8 mouse cellular contexts compared by ENCODE assay signal in the genomic region with DNA sequence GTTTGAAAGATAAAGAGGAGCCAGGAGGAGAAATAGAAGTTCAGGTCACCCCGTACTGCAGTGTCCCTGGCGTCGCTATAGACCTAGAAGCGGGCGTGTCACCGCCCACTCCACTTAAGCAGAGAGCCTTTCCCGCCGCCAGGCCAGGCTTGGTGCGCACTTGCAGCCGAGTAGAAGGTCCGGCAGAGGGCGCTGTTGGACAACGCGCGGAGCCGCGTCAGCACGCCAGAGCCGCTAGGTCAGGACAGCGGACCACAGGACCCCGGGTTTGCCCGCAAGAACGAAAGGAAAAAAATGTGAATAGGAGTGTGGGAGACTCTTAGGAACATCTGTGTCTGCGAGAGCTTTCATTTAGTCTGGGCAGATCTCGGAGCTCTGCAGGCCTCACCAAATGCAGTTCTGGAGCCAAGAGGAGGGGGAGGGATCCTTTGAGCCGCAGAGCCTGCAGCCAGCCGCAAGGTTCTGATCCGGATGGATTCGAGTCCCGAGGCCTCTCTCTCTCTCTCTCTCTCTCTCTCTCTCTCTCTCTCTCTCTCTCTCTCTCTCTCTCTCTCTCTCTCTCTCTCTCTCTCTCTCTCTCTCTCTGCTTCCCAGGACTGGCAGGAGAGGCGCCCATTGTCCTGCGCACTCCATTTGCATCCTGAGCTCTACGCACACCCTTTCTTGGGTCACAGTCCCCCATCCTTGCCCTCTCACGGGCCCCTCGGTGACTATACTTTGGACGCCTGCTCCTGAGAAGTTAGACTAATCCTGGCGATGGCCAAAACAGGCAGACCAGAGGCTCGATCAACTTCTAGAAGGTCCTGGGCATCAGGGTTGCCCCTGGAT. TPM values are rescaled to one million over a fixed set of nuclear protein-coding genes. Genes with fewer than 3 reads are reported as not detected.
DNase-seq lines count a peak whose midpoint lies in the region; ATAC-seq and TF ChIP-seq lines count a peak whose summit lies in the region.

No protein-coding gene starts in this region.

- DNase-seq in G1E (ENCODE audit: low spot score) = peak; percentile 63
- DNase-seq in cerebellum, adult 11-12 months = peak; percentile 90
- DNase-seq in layer of hippocampus, adult 9-11 months = peak; percentile 81
- DNase-seq in lung, postnatal 14 days = peak; percentile 92
- DNase-seq in retina, adult 2 months (ENCODE audit: low read depth, low spot score) = peak; percentile 65
- DNase-seq in thymus, postnatal 36 days = peak; percentile 77 to 81

- peaks cover 7% of the 10 kb centered on the region for H3K4me1 ChIP-seq in G1E (ENCODE audit: insufficient read depth, low read depth, low read length)
- peaks cover 26% of the 10 kb centered on the region for H3K4me1 ChIP-seq in forebrain, embryonic 16.5 days (replicated peaks; ENCODE audit: control insufficient read depth, insufficient read depth, low read length)

- ATAC-seq in G1E (ENCODE audit: extremely low read depth, insufficient number of reproducible peaks, low FRiP score, poor library complexity, severe bottlenecking) = peak; percentile 49
- peak; percentile 62 for ATAC-seq in forebrain, embryonic 16.5 days
- ATAC-seq in hematopoietic stem cell, adult 5-6 weeks (replicated peaks in 1 of 2; ENCODE audit: insufficient read depth in 1 of 2, low FRiP score in 2 of 2, low TSS enrichment in 1 of 2, low read depth in 1 of 2, poor library complexity in 2 of 2, severe bottlenecking in 2 of 2) = peak; percentile 90

- no peaks in the 10 kb centered on the region for H3K9me3 ChIP-seq in G1E (replicated peaks)
- no peaks in the 10 kb centered on the region for H3K9me3 ChIP-seq in forebrain, embryonic 16.5 days (ENCODE audit: control insufficient read depth, low read length)

- H3K27me3 ChIP-seq in G1E (ENCODE audit: insufficient read depth, low read length) = peaks cover 49% of the 10 kb centered on the region
- no peaks in the 10 kb centered on the region for H3K27me3 ChIP-seq in forebrain, embryonic 16.5 days (replicated peaks; ENCODE audit: control insufficient read depth, insufficient read depth, low read length)

- H3K9ac ChIP-seq in forebrain, embryonic 16.5 days (replicated peaks; ENCODE audit: low read depth, low read length) = peak overlapping the region; percentile 69

- H3K4me3 ChIP-seq in G1E (ENCODE audit: low read depth, low read length) = peak overlapping the region; percentile 40; the same call in 1 of the 2 replicates
- peak overlapping the region; percentile 46 for H3K4me3 ChIP-seq in forebrain, embryonic 16.5 days (replicated peaks; ENCODE audit: low read length)

- under 1% methylated on average over 38 of the region's 38 CpGs for WGBS in forebrain, embryonic 16.5 days

- H3K27ac ChIP-seq in forebrain, embryonic 16.5 days (ENCODE audit: low read length) = peak overlapping the region; percentile 93

- no peaks in the 10 kb centered on the region for H3K36me3 ChIP-seq in G1E (replicated peaks)
- no peaks in the 10 kb centered on the region for H3K36me3 ChIP-seq in forebrain, embryonic 16.5 days (ENCODE audit: control insufficient read depth, insufficient read depth)

- peak; percentile 84 for TF ChIP-seq CTCF in G1E (IDR thresholded peaks at IDR 0.05; ENCODE audit: low read depth, low read length)

- H3K4me2 ChIP-seq in forebrain, embryonic 16.5 days (ENCODE audit: low read length) = peak overlapping the region; percentile 99

RNA-seq across cellular contexts. Expression of a gene that starts 30.0 kb away (rescaled TPM):
- total RNA-seq in G1E (2014; fragmentation: Nextera tagmentation) (40.6 and 42.5 TPM in 2 replicates), G1E (2017) (140 and 152 TPM in 2 replicates)
- 87.4 and 92.9 TPM in 2 replicates for polyA plus RNA-seq in G1E (2012)
- polyA plus RNA-seq in forebrain, embryonic 16.5 days (2015; fragmentation: Nextera tagmentation; extraction: Ambion mirVana) = 29.5 and 34.6 TPM in 2 replicates
- total RNA-seq in hematopoietic stem cell, adult 5-6 weeks (2017) = 36.2 and 39.3 TPM in 2 replicates

Comparison
In these comparisons a context has a peak if more than half of its experiments do, and no peak if none do; other contexts are left out.
1. Peak in every context shown above with its lines: DNase-seq, ATAC-seq, H3K4me3 ChIP-seq and H3K27ac ChIP-seq.